Mouse (Mus musculus): ENCODE data around the gene Cyp2d40. TPM values are rescaled to one million over a fixed set of nuclear protein-coding genes. Genes with fewer than 3 reads are reported as not detected.

Cyp2d40 gene
- total and polyA plus RNA-seq, 3 experiments = not detected

Other genes with a start within 250 kb of the Cyp2d40 start
- not detected in 2 replicates for gene Cyp2d12, start 209.1 kb downstream of the Cyp2d40 start, total RNA-seq (2012; rRNA removed)
- gene Cyp2d12, start 209.1 kb downstream of the Cyp2d40 start, polyA plus RNA-seq (2012; ENCODE audit: insufficient read depth in 1 of 2, insufficient read length in 2 of 2, low read depth in 1 of 2, low replicate concordance in 2 of 2, missing spikeins in 1 of 2) = not detected
- gene Cyp2d34, start 143.2 kb downstream of the Cyp2d40 start, total RNA-seq (2012; rRNA removed) = not detected in 2 replicates
- not detected for gene Cyp2d34, start 143.2 kb downstream of the Cyp2d40 start, polyA plus RNA-seq (2012; ENCODE audit: insufficient read depth in 1 of 2, insufficient read length in 2 of 2, low read depth in 1 of 2, low replicate concordance in 2 of 2, missing spikeins in 1 of 2)
- gene Cyp2d26, start 30.1 kb upstream of the Cyp2d40 start, total RNA-seq (2012; rRNA removed) = not detected in 2 replicates
- not detected for gene Cyp2d26, start 30.1 kb upstream of the Cyp2d40 start, polyA plus RNA-seq (2012; ENCODE audit: insufficient read depth in 1 of 2, insufficient read length in 2 of 2, low read depth in 1 of 2, low replicate concordance in 2 of 2, missing spikeins in 1 of 2)
- gene Tcf20, start 223.7 kb upstream of the Cyp2d40 start, total RNA-seq (2012; rRNA removed) = 84.9 and 91.8 TPM in 2 replicates
- gene Tcf20, start 223.7 kb upstream of the Cyp2d40 start, polyA plus RNA-seq (2012; ENCODE audit: insufficient read depth in 1 of 2, insufficient read length in 2 of 2, low read depth in 1 of 2, low replicate concordance in 2 of 2, missing spikeins in 1 of 2) = 10 to 100 TPM; 34.7 to 92.0 TPM